Mouse (Mus musculus) layer of hippocampus, adult 2 months (tissue): Measurements from ENCODE around the gene Glrx. TPM values are rescaled to one million over a fixed set of nuclear protein-coding genes. Genes with fewer than 3 reads are reported as not detected.
"Not testable (repeated sequence)": the region's sequence is repeated elsewhere in the genome, so short reads cannot be mapped to it uniquely, and the experiment has no call there.

Source experiments
- DNase-seq, 2 experiments: peaks; one replicate each; pipeline ENCODE4 v3.0.0; 2022; ENCODE audit warnings: low spot score in 2 of 2
- H3K27ac ChIP-seq: fragments of 200-600 bp; 2 replicates; pipeline ENCODE4 v1.8.1; 2022
- H3K4me3 ChIP-seq: fragments of 200-600 bp; 2 replicates; pipeline ENCODE4 v1.8.1; 2022; ENCODE audit warnings: mild to moderate bottlenecking
- CTCF ChIP-seq: fragments of 200-600 bp; conservative IDR thresholded peaks from 2 replicates; pipeline ENCODE4 v1.8.1; 2022; ENCODE audit warnings: antibody characterized with exemption, mild to moderate bottlenecking, moderate library complexity
- total RNA-seq, 2 experiments: library from RNA; stranded (reverse); gene quantifications; 2 replicates each; pipeline ENCODE4 v1.2.3; 2021

The Glrx gene
- total RNA-seq, 2 experiments from 2014 or later: 45.7 to 49.9 TPM

GRCm38 (mm10) chr13:75843331-75843730 is 3.7 kb downstream of the Glrx start:
- no peak overlapping the region for H3K4me3 ChIP-seq
- TF ChIP-seq CTCF: no peak
- H3K27ac ChIP-seq: no peak overlapping the region
- DNase-seq: no peak

- Histone ChIP-seq H3K4me3 (no peak overlapping the region), H3K27ac (no peak overlapping the region)
- no peak for DNase-seq
- TF ChIP-seq CTCF: no peak
These were observed 4.5 kb downstream of the Glrx start for GRCm38 (mm10) chr13:75843993-75844683.

DNA sequence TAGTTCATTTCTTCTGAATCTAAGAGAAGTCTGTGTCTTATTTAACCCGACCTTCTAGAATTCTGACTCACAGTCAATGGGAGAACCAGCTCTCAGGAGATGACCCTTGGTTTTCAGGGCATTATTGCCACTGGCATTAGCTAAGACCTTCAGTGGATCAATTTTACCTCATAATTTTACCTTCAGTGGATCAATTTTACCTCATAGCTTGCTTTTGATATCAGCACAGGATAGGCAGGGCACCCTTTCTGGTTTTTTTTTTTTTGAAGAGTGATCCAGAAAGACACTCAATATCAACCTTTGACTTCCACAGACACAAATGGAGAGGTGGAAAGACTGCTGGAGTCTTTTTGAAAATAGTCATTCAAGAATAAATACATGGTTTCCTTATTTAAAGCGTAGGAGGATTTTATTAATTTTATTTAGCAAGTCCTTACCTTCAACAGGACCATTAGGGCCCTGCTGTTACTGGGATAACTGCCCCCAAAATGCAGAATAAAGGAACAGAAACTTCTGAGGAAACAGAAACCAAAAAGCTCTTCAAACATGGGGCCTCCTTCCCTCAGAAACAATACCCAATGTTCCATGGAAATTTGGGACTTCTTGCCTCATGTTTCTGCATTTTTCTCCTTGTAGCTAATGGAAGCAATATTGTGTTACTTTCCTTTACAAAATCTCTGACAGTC is 5.3 kb downstream of the Glrx start:
- no peak for TF ChIP-seq CTCF
- DNase-seq: no peak
- Histone ChIP-seq H3K4me3 (no peak overlapping the region), H3K27ac (no peak overlapping the region)

GRCm38 (mm10) chr13:75845519-75846166 is 6.0 kb downstream of the Glrx start:
- no peak for TF ChIP-seq CTCF
- Histone ChIP-seq H3K27ac (no peak overlapping the region), H3K4me3 (no peak overlapping the region)
- DNase-seq: no peak

- H3K4me3 ChIP-seq: no peak overlapping the region
- no peak for TF ChIP-seq CTCF
- DNase-seq: no peak
- H3K27ac ChIP-seq: no peak overlapping the region
These were observed 7.4 kb downstream of the Glrx start for GRCm38 (mm10) chr13:75847027-75847426.

DNA sequence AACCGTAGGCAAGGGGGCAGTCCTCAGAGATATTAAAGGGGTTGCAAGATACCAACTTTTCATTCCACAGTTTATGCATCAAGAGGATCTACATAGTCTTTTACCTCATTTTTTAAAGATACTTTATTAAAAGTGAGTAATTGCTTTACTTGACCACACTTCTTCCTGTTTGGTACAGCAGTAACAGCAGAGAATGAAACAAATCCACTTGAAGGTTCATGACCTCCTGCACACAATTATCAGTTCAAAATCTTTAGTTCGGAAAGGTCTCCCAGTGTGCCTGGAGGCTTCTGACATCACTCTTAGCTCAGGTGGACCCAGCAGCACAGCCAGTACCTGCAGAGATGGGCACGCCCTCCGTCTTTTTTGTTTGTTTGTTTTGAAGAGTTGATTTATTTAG is 12.4 kb downstream of the Glrx start:
- no peak for TF ChIP-seq CTCF
- no peak overlapping the region for H3K27ac ChIP-seq
- DNase-seq: no peak
- H3K4me3 ChIP-seq: no peak overlapping the region

DNA sequence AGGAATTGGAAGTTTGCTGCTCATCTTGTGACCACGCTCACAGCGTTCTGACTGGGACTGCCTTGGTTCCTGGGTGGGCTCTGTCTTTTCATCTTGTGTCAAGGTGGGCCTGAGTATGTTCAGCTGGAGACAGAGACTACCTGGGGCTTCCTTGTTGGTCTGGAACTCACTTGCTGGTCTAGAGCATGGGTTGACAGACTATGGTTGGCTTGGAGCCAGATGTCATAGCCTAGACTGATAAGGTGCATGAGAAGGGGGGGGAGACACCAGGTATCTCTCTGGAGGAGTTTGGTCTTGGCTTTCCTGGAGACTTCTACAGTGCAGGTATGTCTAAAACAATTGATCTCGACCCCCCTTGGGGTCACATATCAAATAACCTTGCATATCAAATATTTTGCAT is 13.4 kb downstream of the Glrx start:
- Histone ChIP-seq H3K27ac (no peak overlapping the region), H3K4me3 (no peak overlapping the region)
- TF ChIP-seq CTCF: no peak
- DNase-seq: no peak

DNA sequence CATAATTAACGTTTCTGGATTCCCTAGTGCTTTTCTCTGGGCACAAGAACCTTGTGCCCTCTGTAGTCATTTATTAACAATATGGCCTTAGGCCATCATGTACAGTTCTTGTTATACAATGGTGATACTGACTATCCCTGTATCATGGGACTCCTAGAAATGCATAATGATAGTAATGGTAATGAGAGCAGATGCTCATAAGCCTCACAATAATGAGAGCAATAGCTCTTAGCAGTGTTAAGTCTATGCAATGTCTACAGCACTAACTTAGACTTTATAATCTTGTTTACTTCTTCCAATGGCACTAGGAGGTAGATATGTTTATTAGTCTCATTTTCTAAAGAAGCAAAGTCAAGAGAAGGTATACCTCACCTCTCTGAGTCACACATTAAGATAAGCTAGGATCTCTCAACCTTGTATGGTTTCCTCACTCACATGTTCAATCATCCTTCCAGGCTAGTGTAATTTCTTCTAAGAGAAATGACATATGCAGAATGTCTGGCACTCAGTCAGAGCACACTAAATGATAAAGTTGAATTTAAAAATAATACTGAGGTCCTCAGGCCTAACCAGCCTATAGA is 19.7 kb downstream of the Glrx start:
- Histone ChIP-seq H3K27ac (no peak overlapping the region), H3K4me3 (no peak overlapping the region)
- no peak for TF ChIP-seq CTCF
- DNase-seq: no peak

DNA sequence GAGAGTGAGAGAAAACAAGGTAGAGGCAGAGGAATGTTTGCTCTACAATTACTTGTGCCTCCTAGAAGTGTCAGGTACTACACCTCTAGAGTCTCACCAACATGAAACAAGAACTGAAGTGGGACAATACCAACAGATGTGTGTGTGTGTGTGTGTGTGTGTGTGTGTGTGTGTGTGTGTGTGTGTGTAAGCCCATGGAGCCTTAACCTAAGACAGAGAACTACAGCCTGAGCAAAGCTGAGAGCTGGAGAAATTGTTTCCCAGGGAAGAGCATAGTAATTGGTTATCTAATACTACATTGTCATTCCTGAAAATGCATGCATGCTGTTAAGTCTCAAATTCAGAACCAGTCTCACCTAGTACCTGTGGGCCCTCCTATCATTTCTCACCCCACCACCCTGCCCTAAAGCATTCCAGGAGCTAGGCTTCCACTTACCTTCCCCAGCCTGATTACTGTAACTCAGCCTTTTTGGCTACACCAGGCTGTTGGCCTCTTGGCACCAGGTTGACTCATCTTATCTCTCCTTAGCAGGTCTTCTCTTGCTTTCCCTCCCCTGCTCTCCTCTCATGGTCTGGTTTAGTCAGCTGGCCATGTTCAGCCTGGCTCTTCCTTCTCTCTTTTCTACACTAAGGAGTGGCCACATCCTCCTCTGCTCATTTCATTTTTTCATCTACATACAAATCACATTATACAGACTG is 26.0 kb downstream of the Glrx start:
- H3K27ac ChIP-seq: no peak overlapping the region
- no peak for DNase-seq
- TF ChIP-seq CTCF: no peak
- no peak overlapping the region for H3K4me3 ChIP-seq

GRCm38 (mm10) chr13:75867876-75868275 is 28.2 kb downstream of the Glrx start:
- no peak overlapping the region for H3K27ac ChIP-seq
- no peak for DNase-seq
- H3K4me3 ChIP-seq: no peak overlapping the region
- TF ChIP-seq CTCF: no peak

DNA sequence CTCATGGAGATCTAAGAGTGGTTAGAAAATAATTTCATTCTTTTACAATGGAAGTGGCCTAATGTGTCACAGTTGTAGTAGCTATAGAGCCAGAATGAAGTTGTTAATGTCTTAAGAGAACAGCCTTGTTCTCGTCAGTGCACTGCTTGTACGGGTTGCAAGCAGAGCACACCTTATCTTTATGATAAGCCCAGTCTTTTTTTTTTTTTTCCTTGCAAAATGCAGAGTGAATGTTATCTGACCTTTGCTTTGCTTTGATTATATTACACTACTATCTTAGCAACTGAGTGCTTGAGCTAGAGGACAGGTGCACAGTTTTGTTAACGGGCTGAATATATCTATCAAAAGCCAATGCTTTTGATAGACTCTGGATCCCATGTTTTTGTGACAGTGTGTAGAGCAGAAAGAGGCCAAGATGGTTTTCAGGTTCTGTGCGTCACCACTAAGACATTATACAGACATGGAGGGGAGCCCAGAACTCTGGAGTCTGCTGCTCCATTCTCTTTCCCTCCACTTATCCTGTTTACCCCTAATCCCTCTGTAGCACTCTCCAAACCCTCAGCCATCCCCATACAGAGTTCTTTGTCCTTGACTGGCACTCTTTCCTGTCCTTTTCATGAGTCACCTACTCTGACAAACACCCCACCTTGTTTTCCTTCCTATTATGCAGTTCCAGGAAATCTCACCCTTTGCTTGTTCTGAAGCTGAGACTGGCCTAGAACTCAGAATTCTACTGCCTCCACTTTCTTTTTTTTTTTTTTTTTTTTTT is 35.1 kb downstream of the Glrx start:
- Histone ChIP-seq H3K4me3 (no peak overlapping the region), H3K27ac (no peak overlapping the region)
- no peak for TF ChIP-seq CTCF
- no peak for DNase-seq

DNA sequence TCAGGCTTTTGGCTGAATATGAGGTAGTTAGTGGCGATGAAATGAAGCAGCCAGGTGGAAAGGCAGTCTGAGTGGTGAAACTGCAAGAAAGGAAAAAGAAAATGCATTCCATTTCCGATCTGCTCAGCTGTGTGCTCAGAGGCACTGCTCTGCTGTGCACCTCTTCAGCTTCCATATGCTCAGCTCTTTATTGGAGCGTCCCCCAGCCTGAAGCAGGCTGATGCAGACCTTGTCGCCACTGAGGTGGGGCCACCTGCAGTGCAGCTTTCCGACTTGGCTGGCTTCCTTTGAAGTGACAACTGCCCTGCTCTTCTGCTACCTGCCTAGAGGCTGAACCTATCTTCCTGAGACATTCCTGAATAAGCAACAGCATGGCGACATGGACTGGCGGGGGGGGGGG is 36.5 kb downstream of the Glrx start:
- H3K4me3 ChIP-seq, DNase-seq, H3K27ac ChIP-seq: not testable (repeated sequence)

DNA sequence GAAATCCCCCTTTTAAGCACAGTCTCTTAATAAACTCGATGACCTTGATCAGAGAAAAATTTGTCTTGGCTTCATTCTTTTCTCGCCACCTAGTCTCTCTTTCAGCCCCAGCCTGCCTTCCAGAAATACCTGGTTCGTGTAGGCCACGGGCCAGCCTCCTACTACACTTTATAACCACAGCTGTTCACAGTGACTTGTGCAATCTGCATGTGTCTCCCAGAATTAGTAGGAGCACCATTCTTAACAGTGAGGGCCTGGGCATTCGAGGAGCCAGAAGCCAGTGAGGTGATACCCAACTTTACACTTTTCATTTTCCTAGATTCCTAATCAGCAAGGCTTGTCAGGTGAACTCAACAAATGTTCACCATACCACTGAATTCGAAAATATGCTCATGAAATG is 36.9 kb downstream of the Glrx start:
- H3K27ac ChIP-seq: no peak overlapping the region

More for the DNA sequence above, 36.9 kb downstream of the Glrx start:
- no peak overlapping the region for H3K4me3 ChIP-seq
- no peak for TF ChIP-seq CTCF
- DNase-seq: no peak
